Mouse (Mus musculus) heart, embryonic 16.5 days (tissue): ENCODE data around the gene Sclt1. TPM values are rescaled to one million over a fixed set of nuclear protein-coding genes. Genes with fewer than 3 reads are reported as not detected.

Experiments
- ATAC-seq: fragments of 200-750 bp; cut with Nextera tagmentation; replicated peaks from 2 replicates; pipeline ENCODE4 v1.8.0; 2017; ENCODE audit warnings: moderate number of reproducible peaks; ENCODE audit not compliant: insufficient read depth, low FRiP score; ENCODE audit errors: extremely low read depth
- H3K27ac ChIP-seq: fragments of 300-500 bp; sonication (generic); 2 replicates; pipeline ENCODE4 v1.5.1; 2014; ENCODE audit warnings: mild to moderate bottlenecking, low read length, control low read depth, moderate library complexity
- H3K27me3 ChIP-seq: fragments of 300-500 bp; sonication (generic); 2 replicates; pipeline ENCODE4 v1.6.1; 2014; ENCODE audit warnings: low read length, mixed read lengths; ENCODE audit not compliant: control insufficient read depth, insufficient read depth
- H3K36me3 ChIP-seq: fragments of 300-500 bp; sonication (generic); 2 replicates; pipeline ENCODE4 v1.6.1; 2014; ENCODE audit not compliant: control insufficient read depth, insufficient read depth
- H3K4me1 ChIP-seq: fragments of 300-500 bp; sonication (generic); 2 replicates; pipeline ENCODE4 v1.6.1; 2014; ENCODE audit warnings: low read length, mixed read lengths; ENCODE audit not compliant: control insufficient read depth, insufficient read depth
- H3K4me2 ChIP-seq: fragments of 300-500 bp; sonication (generic); 2 replicates; pipeline ENCODE4 v1.6.1; 2014; ENCODE audit warnings: low read depth, mild to moderate bottlenecking, control low read depth, low read length
- H3K4me3 ChIP-seq: fragments of 300-500 bp; sonication (generic); 2 replicates; pipeline ENCODE4 v1.5.1; 2014; ENCODE audit warnings: mild to moderate bottlenecking, control low read depth, low read length
- H3K9ac ChIP-seq: fragments of 300-500 bp; sonication (generic); 2 replicates; pipeline ENCODE4 v1.6.1; 2014; ENCODE audit warnings: low read length, control low read depth
- H3K9me3 ChIP-seq: fragments of 300-500 bp; sonication (generic); replicated peaks from 2 replicates; pipeline ENCODE4 v1.6.1; 2016; ENCODE audit warnings: low read length; ENCODE audit not compliant: control insufficient read depth
- WGBS: fragments of 180-500 bp; shearing (Covaris S2); extraction: QIAGEN DNeasy Blood & Tissue Kit; methylation state at CpG from one replicate; pipeline ENCODE4 v1.1.7; 2014; 5-methylcytosine and 5-hydroxymethylcytosine counted together
- polyA plus RNA-seq: library from polyadenylated mRNA; unstranded; fragments of >200 nt; fragmentation: Nextera tagmentation; extraction: Ambion mirVana; gene quantifications from 2 replicates; pipeline ENCODE4 v1.2.1, GENCODE M21; 2015

Gene Sclt1
- polyA plus RNA-seq, 1 experiment from 2014 or later, result 10.1 TPM

GRCm38 (mm10) chr3:41613706-41614105, 128.6 kb downstream of the Sclt1 start:
- Histone ChIP-seq H3K36me3 (peaks cover 44% of the 10 kb centered on the region), H3K4me1 (no peaks in the 10 kb centered on the region), H3K4me3 (no peak overlapping the region), H3K9me3 (peaks cover 5% of the 10 kb centered on the region), H3K9ac (no peak overlapping the region), H3K27me3 (no peaks in the 10 kb centered on the region), H3K4me2 (no peak overlapping the region), H3K27ac (no peak overlapping the region)
- WGBS, result 82% methylated on average over 9 of the region's 9 CpGs
- no peak for ATAC-seq

- no peaks in the 10 kb centered on the region; the same call in 1 of the 2 replicates for H3K4me1 ChIP-seq
- no peak overlapping the region for H3K4me2 ChIP-seq
- H3K36me3 ChIP-seq, result peaks cover 44% of the 10 kb centered on the region
- H3K27ac ChIP-seq, result no peak overlapping the region
- no peaks in the 10 kb centered on the region for H3K27me3 ChIP-seq
- H3K4me3 ChIP-seq, result no peak overlapping the region
- WGBS, result 95% methylated on average over 3 of the region's 3 CpGs
- ATAC-seq, result no peak
- peaks cover 5% of the 10 kb centered on the region for H3K9me3 ChIP-seq
- no peak overlapping the region for H3K9ac ChIP-seq
These were observed 130.1 kb downstream of the Sclt1 start for GRCm38 (mm10) chr3:41612211-41612610.

GRCm38 (mm10) chr3:41609071-41609470, 133.2 kb downstream of the Sclt1 start:
- no peak overlapping the region for H3K27ac ChIP-seq
- WGBS, result 96% methylated on average over 5 of the region's 5 CpGs
- ATAC-seq, result no peak
- H3K9me3 ChIP-seq, result peaks cover 5% of the 10 kb centered on the region
- peaks cover 17% of the 10 kb centered on the region for H3K4me1 ChIP-seq
- no peaks in the 10 kb centered on the region for H3K27me3 ChIP-seq
- H3K36me3 ChIP-seq, result peaks cover 61% of the 10 kb centered on the region
- H3K9ac ChIP-seq, result no peak overlapping the region
- no peak overlapping the region for H3K4me3 ChIP-seq
- H3K4me2 ChIP-seq, result no peak overlapping the region

- Histone ChIP-seq H3K4me1 (peaks cover 30% of the 10 kb centered on the region), H3K27me3 (no peaks in the 10 kb centered on the region), H3K9me3 (peaks cover 5% of the 10 kb centered on the region), H3K4me2 (no peak overlapping the region), H3K4me3 (no peak overlapping the region), H3K9ac (no peak overlapping the region), H3K36me3 (peaks cover 49% of the 10 kb centered on the region), H3K27ac (no peak overlapping the region)
- WGBS, result 88% methylated on average over 8 of the region's 8 CpGs
- ATAC-seq, result no peak
These were observed 134.8 kb downstream of the Sclt1 start for GRCm38 (mm10) chr3:41607467-41607866.

GRCm38 (mm10) chr3:41607050-41607449, 135.3 kb downstream of the Sclt1 start:
- H3K4me3 ChIP-seq, result no peak overlapping the region
- H3K4me2 ChIP-seq, result no peak overlapping the region
- ATAC-seq, result no peak
- H3K36me3 ChIP-seq, result peaks cover 47% of the 10 kb centered on the region
- peaks cover 3% of the 10 kb centered on the region for H3K9me3 ChIP-seq
- no peak overlapping the region for H3K27ac ChIP-seq
- no peaks in the 10 kb centered on the region for H3K27me3 ChIP-seq
- 50% methylated on average over 9 of the region's 9 CpGs for WGBS
- H3K9ac ChIP-seq, result no peak overlapping the region
- peaks cover 32% of the 10 kb centered on the region for H3K4me1 ChIP-seq

GRCm38 (mm10) chr3:41606330-41606664, 136.0 kb downstream of the Sclt1 start:
- H3K4me2 ChIP-seq, result no peak overlapping the region
- H3K36me3 ChIP-seq, result peaks cover 43% of the 10 kb centered on the region
- H3K4me1 ChIP-seq, result peaks cover 32% of the 10 kb centered on the region
- 87% methylated on average over 4 of the region's 4 CpGs for WGBS
- ATAC-seq, result no peak
- H3K27me3 ChIP-seq, result no peaks in the 10 kb centered on the region
- H3K9me3 ChIP-seq, result no peaks in the 10 kb centered on the region
- no peak overlapping the region for H3K9ac ChIP-seq
- no peak overlapping the region for H3K4me3 ChIP-seq
- no peak overlapping the region for H3K27ac ChIP-seq

GRCm38 (mm10) chr3:41605601-41606329, 136.5 kb downstream of the Sclt1 start:
- WGBS, result 67% methylated on average over 13 of the region's 13 CpGs
- Histone ChIP-seq H3K4me2 (no peak overlapping the region), H3K4me1 (peaks cover 32% of the 10 kb centered on the region), H3K9me3 (no peaks in the 10 kb centered on the region), H3K36me3 (peaks cover 38% of the 10 kb centered on the region), H3K27ac (no peak overlapping the region; the same call in 1 of the 2 replicates), H3K9ac (no peak overlapping the region), H3K4me3 (no peak overlapping the region), H3K27me3 (no peaks in the 10 kb centered on the region)
- peak; percentile 71 for ATAC-seq

- Histone ChIP-seq H3K9me3 (no peaks in the 10 kb centered on the region), H3K27me3 (no peaks in the 10 kb centered on the region), H3K4me1 (peaks cover 39% of the 10 kb centered on the region), H3K9ac (no peak overlapping the region), H3K36me3 (peaks cover 28% of the 10 kb centered on the region), H3K4me3 (no peak overlapping the region), H3K4me2 (no peak overlapping the region), H3K27ac (no peak overlapping the region)
- ATAC-seq, result no peak
- WGBS, result 76% methylated on average over 12 of the region's 12 CpGs
These were observed 137.5 kb downstream of the Sclt1 start for GRCm38 (mm10) chr3:41604629-41605321.

GRCm38 (mm10) chr3:41603470-41604019, 138.8 kb downstream of the Sclt1 start:
- Histone ChIP-seq H3K9me3 (no peaks in the 10 kb centered on the region), H3K9ac (no peak overlapping the region), H3K27me3 (no peaks in the 10 kb centered on the region), H3K4me1 (peaks cover 45% of the 10 kb centered on the region), H3K27ac (no peak overlapping the region), H3K4me3 (no peak overlapping the region), H3K4me2 (no peak overlapping the region), H3K36me3 (peaks cover 28% of the 10 kb centered on the region)
- no peak for ATAC-seq
- 70% methylated on average over 5 of the region's 5 CpGs for WGBS
